Mouse (Mus musculus) cerebellum, adult 2 months (tissue): ENCODE results near the gene Qrich2. TPM values are rescaled to one million over a fixed set of nuclear protein-coding genes. Genes with fewer than 3 reads are reported as not detected.

Experiments used
- DNase-seq, 2 experiments: peaks; one replicate each; pipeline ENCODE4 v3.0.0; 2021
- H3K27ac ChIP-seq: fragments of 200-500 bp; 2 replicates; pipeline ENCODE4 v1.5.1; 2012; ENCODE audit warnings: low read length, control low read depth, inconsistent platforms; ENCODE audit not compliant: insufficient read depth
- H3K27me3 ChIP-seq: fragments of 200-500 bp; 2 replicates; pipeline ENCODE4 v1.6.1; 2012; ENCODE audit warnings: inconsistent platforms, mild to moderate bottlenecking, low read length, moderate library complexity; ENCODE audit not compliant: control insufficient read depth, insufficient read depth
- H3K4me1 ChIP-seq: fragments of 200-500 bp; 2 replicates; pipeline ENCODE4 v1.6.1; 2011; ENCODE audit warnings: low read length; ENCODE audit not compliant: control insufficient read depth, insufficient read depth
- H3K4me3 ChIP-seq: fragments of 200-500 bp; replicated peaks from 2 replicates; pipeline ENCODE3; 2011; ENCODE audit warnings: mild to moderate bottlenecking, low read depth, low read length, control low read depth; ENCODE audit not compliant: insufficient read depth
- CTCF ChIP-seq: fragments of 200-500 bp; IDR thresholded peaks from 2 replicates; pipeline ENCODE4 v1.5.1; 2011; ENCODE audit warnings: low read depth, mild to moderate bottlenecking, control low read depth, low read length, moderate library complexity, borderline replicate concordance; ENCODE audit not compliant: insufficient read depth
- POLR2A ChIP-seq: fragments of 200-500 bp; IDR thresholded peaks from 2 replicates; pipeline ENCODE4 v1.6.1; 2011; ENCODE audit warnings: low read length, control low read depth, borderline replicate concordance; ENCODE audit not compliant: insufficient read depth
- WGBS: fragments of 180-500 bp; shearing (Covaris S2); methylation state at CpG from one replicate; pipeline ENCODE4 v1.1.7; 2018; 5-methylcytosine and 5-hydroxymethylcytosine counted together
- polyA plus RNA-seq: library from polyadenylated mRNA; depleted of rRNA; stranded (reverse); fragments of >200 nt; gene quantifications from 2 replicates; pipeline ENCODE4 v1.2.3, GENCODE M21; 2012

Gene Qrich2
- polyA plus RNA-seq, 1 experiment: 0.05 TPM

GRCm38 (mm10) chr11:116505573-116505972, 39.5 kb upstream of the Qrich2 start:
- Histone ChIP-seq H3K27me3 (no peaks in the 10 kb centered on the region), H3K4me1 (peaks cover 12% of the 10 kb centered on the region), H3K4me3 (no peak overlapping the region), H3K27ac (no peak overlapping the region)
- TF ChIP-seq CTCF (no peak), POLR2A (no peak)
- DNase-seq: no peak
- 38% methylated on average over 5 of the region's 5 CpGs for WGBS

- 55% methylated on average over 17 of the region's 17 CpGs for WGBS
- no peak for TF ChIP-seq CTCF
- no peak for TF ChIP-seq POLR2A
- H3K27ac ChIP-seq: no peak overlapping the region
- H3K27me3 ChIP-seq: no peaks in the 10 kb centered on the region
- H3K4me3 ChIP-seq: no peak overlapping the region
- no peak for DNase-seq
- peaks cover 12% of the 10 kb centered on the region for H3K4me1 ChIP-seq
These were observed 38.5 kb upstream of the Qrich2 start for GRCm38 (mm10) chr11:116504516-116504915.

- peaks cover 10% of the 10 kb centered on the region for H3K4me1 ChIP-seq
- 2% methylated on average over 7 of the region's 7 CpGs for WGBS
- no peak overlapping the region for H3K4me3 ChIP-seq
- H3K27ac ChIP-seq: no peak overlapping the region
- TF ChIP-seq POLR2A (no peak), CTCF (peak; percentile 59; the same call in 1 of the 2 replicates)
- no peaks in the 10 kb centered on the region for H3K27me3 ChIP-seq
- peak; percentile 45 to 62 for DNase-seq
These were observed 35.1 kb upstream of the Qrich2 start for GRCm38 (mm10) chr11:116501005-116501746.

DNA sequence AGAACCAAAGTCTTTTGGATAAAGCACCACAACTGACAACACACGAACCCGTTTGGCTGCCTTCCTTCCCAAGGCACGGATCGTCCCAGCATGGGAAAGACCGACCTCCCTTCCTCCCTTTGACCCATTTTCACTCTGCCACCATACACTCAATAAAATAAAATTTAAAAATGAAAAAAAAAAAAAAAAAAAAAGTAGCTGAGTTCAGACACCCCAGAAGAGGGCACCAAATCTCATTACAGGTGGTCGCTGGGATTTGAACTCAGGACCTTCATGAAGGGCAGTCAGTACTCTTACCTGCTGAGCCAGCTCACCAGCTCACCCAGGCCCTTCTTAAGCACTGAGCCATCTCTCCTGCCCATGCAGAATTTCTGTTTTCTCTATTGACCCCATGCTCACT, 33.0 kb upstream of the Qrich2 start:
- Histone ChIP-seq H3K4me1 (peaks cover 3% of the 10 kb centered on the region; the same call in 1 of the 2 replicates), H3K27me3 (no peaks in the 10 kb centered on the region), H3K27ac (no peak overlapping the region), H3K4me3 (no peak overlapping the region)
- TF ChIP-seq POLR2A (no peak), CTCF (no peak)
- WGBS: 53% methylated on average over 6 of the region's 6 CpGs
- DNase-seq: no peak

- DNase-seq: no peak
- H3K4me1 ChIP-seq: peaks cover 3% of the 10 kb centered on the region; the same call in 1 of the 2 replicates
- H3K27ac ChIP-seq: no peak overlapping the region
- H3K4me3 ChIP-seq: no peak overlapping the region
- WGBS: 35% methylated on average over 34 of the region's 34 CpGs
- no peaks in the 10 kb centered on the region for H3K27me3 ChIP-seq
- TF ChIP-seq CTCF (no peak), POLR2A (no peak)
These were observed 32.6 kb upstream of the Qrich2 start for GRCm38 (mm10) chr11:116498596-116498995.

DNA sequence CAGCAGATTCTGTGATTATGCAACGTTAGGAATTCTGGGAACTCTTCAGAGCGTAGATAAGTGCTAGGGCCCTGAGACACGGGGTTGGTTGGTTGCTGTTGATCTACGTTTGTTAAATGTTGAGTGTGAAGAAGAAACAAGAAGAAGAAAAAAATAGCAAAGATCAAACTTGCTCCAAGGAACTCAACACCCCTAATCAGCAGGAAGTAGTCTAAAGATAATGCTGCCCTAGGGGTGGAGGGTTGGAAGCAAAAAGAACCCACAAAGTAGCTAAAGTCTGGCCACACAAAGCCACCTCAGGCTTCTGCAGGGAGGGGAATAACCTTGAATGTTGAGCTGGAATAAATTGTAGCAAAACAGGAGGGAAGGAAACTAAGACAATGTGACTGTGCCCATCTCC, 31.3 kb upstream of the Qrich2 start:
- no peak for DNase-seq
- Histone ChIP-seq H3K27me3 (no peaks in the 10 kb centered on the region), H3K4me1 (peaks cover 3% of the 10 kb centered on the region; the same call in 1 of the 2 replicates), H3K4me3 (no peak overlapping the region), H3K27ac (no peak overlapping the region)
- TF ChIP-seq POLR2A (no peak), CTCF (no peak)
- WGBS: 95% methylated on average over 4 of the region's 4 CpGs

DNA sequence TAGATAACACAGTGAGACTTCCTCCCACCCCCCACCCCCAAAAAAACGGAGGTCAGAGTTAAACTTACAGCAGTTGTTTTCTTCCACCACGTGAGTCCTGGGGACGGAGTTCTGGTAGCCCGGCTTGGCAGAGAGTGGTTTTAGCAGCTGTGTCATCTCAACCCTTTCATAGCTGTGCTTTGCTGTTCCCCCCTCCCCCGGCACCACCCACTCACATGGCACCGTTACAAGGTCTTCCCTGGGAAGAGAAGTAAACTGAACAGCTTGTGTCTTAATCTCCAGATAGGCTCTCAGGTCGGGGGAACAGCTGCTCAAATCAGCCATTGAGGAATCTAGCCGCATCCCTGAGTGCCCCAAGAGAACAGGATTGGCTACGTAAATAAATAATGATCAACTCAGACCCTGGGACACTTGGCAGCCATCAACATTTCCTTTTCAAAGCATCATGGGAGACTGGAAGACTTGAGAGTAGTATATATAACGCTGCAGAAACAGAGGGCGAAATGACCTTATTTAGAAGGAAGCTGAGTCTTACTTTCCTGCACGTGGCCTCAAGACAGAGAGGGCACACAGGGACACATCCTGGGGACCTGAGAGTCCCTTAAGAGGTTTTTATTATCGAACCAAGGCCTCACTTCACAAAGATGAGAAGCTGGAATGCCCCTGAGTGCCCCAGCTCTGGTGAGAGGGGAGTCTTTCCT, 28.6 kb upstream of the Qrich2 start:
- no peak overlapping the region for H3K27ac ChIP-seq

More for the DNA sequence above, 28.6 kb upstream of the Qrich2 start:
- WGBS: 39% methylated on average over 13 of the region's 13 CpGs
- Histone ChIP-seq H3K4me3 (no peak overlapping the region), H3K27me3 (no peaks in the 10 kb centered on the region), H3K4me1 (no peaks in the 10 kb centered on the region)
- no peak for DNase-seq
- TF ChIP-seq POLR2A: no peak
- TF ChIP-seq CTCF: no peak
